Mouse (Mus musculus): ENCODE measurements around the gene Snai3.

The Snai3 gene

GRCm38 (mm10) chr8:122459218-122459900 lies 1.2 kb downstream of the Snai3 start:
- DNase-seq (ENCODE audit: low spot score in 2 of 2), result no peak

- no peak for DNase-seq (ENCODE audit: low spot score in 2 of 2)
Observed at GRCm38 (mm10) chr8:122457171-122457570, 3.4 kb downstream of the Snai3 start.

GRCm38 (mm10) chr8:122454409-122454808 lies 6.1 kb downstream of the Snai3 start:
- no peak for DNase-seq (ENCODE audit: low spot score in 2 of 2)

GRCm38 (mm10) chr8:122452154-122452553 lies 8.4 kb downstream of the Snai3 start:
- no peak for DNase-seq (ENCODE audit: low spot score in 2 of 2)

GRCm38 (mm10) chr8:122451161-122451703 lies 9.3 kb downstream of the Snai3 start:
- no peak for DNase-seq (ENCODE audit: low spot score in 2 of 2)

- DNase-seq (ENCODE audit: low spot score in 2 of 2), result no peak
Observed at GRCm38 (mm10) chr8:122445203-122445602, 15.3 kb downstream of the Snai3 start.

GRCm38 (mm10) chr8:122444058-122444748 lies 16.3 kb downstream of the Snai3 start:
- DNase-seq (ENCODE audit: low spot score in 2 of 2), result peak; percentile 82 to 84

GRCm38 (mm10) chr8:122443262-122444006 lies 17.1 kb downstream of the Snai3 start, which contains the start of gene Mvd:
Gene Mvd (minus strand): TSS chr8:122443422.
- DNase-seq (ENCODE audit: low spot score in 2 of 2), result peak; percentile 98 to 99

GRCm38 (mm10) chr8:122442781-122443180 lies 17.8 kb downstream of the Snai3 start:
- no peak for DNase-seq (ENCODE audit: low spot score in 2 of 2)

- DNase-seq (ENCODE audit: low spot score in 2 of 2), result no peak
Observed at GRCm38 (mm10) chr8:122442356-122442755, 18.2 kb downstream of the Snai3 start.

GRCm38 (mm10) chr8:122441326-122441725 lies 19.2 kb downstream of the Snai3 start:
- DNase-seq (ENCODE audit: low spot score in 2 of 2), result no peak

GRCm38 (mm10) chr8:122439336-122439735 lies 21.2 kb downstream of the Snai3 start:
- DNase-seq (ENCODE audit: low spot score in 2 of 2), result no peak

GRCm38 (mm10) chr8:122437708-122438331 lies 22.7 kb downstream of the Snai3 start:
- DNase-seq (ENCODE audit: low spot score in 2 of 2), result no peak

GRCm38 (mm10) chr8:122436586-122437125 lies 23.9 kb downstream of the Snai3 start:
- DNase-seq (ENCODE audit: low spot score in 2 of 2), result no peak

- DNase-seq (ENCODE audit: low spot score in 2 of 2), result no peak
Observed at GRCm38 (mm10) chr8:122436146-122436545, 24.4 kb downstream of the Snai3 start.

- DNase-seq (ENCODE audit: low spot score in 2 of 2), result no peak
Observed at GRCm38 (mm10) chr8:122435375-122435774, 25.2 kb downstream of the Snai3 start.

GRCm38 (mm10) chr8:122433269-122433905 lies 27.1 kb downstream of the Snai3 start:
- DNase-seq (ENCODE audit: low spot score in 2 of 2), result no peak

- DNase-seq (ENCODE audit: low spot score in 2 of 2), result no peak
Observed at GRCm38 (mm10) chr8:122432443-122433268, 27.9 kb downstream of the Snai3 start, which contains the start of gene Cyba. Gene Cyba (minus strand): TSS chr8:122432930.

- no peak for DNase-seq (ENCODE audit: low spot score in 2 of 2)
Observed at GRCm38 (mm10) chr8:122431694-122432442, 28.7 kb downstream of the Snai3 start.

Data from frontal cortex, postnatal 36 days (tissue).